18 mouse cellular contexts compared by ENCODE assay signal in the genomic region with DNA sequence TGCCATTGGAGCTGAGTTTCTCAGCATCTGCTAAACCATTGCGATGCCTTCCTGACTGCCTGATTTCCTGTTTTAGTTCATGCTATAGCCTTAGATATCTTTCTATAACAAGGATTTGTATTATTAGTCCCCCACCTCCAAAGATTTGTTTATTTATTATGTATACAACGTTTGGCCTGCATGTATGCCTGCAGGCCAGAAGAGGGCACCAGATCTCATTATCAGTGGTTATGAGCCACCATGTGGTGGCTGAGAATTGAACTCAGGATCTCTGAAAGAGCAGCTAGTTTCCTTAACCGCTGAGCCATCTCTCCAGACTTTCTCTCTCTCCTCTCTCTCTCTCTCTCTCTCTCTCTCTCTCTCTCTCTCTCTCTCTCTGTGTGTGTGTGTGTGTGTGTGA. TPM values are rescaled to one million over a fixed set of nuclear protein-coding genes. Genes with fewer than 3 reads are reported as not detected.
A peak's percentile ranks its signal among the peaks of the same experiment; 100 is the strongest.
DNase-seq lines count a peak whose midpoint lies in the region; ATAC-seq and TF ChIP-seq lines count a peak whose summit lies in the region.
"Had no signal": no experiment of that assay in that cellular context is flagged by ENCODE, and none has a peak within 500 bp of the region (broad histone marks: within the 10 kb centered on the region; RNA-seq: fewer than 3 reads in every experiment).

No protein-coding gene starts in this region.

- H3K9ac ChIP-seq in kidney, postnatal 0 days (ENCODE audit: low read depth, low read length), result no peak overlapping the region
- H3K9ac ChIP-seq in kidney, embryonic 14.5 days (ENCODE audit: low read depth, low read length), result no peak overlapping the region
- H3K9ac ChIP-seq in ES-E14 (ENCODE audit: insufficient read depth, low read depth, low read length, poor library complexity, severe bottlenecking), result no peak overlapping the region
- H3K9ac ChIP-seq: embryonic facial prominence, embryonic 15.5 days; lung, embryonic 15.5 days; midbrain, embryonic 12.5 days; neural tube, embryonic 13.5 days had no signal

- H3K27ac ChIP-seq in kidney, postnatal 0 days, result no peak overlapping the region
- H3K27ac ChIP-seq in kidney, embryonic 14.5 days (ENCODE audit: low read depth, low read length), result no peak overlapping the region
- no peak overlapping the region for H3K27ac ChIP-seq in ES-E14 (ENCODE audit: insufficient read depth, low read depth, low read length, poor library complexity, severe bottlenecking)
- H3K27ac ChIP-seq in forebrain, embryonic 10.5 days, result no peak overlapping the region
- H3K27ac ChIP-seq in heart, embryonic 10.5 days, result no peak overlapping the region
- H3K27ac ChIP-seq: embryonic facial prominence, embryonic 15.5 days; lung, embryonic 15.5 days; midbrain, embryonic 12.5 days; neural tube, embryonic 13.5 days had no signal

- no peak overlapping the region for H3K4me3 ChIP-seq in kidney, postnatal 0 days (replicated peaks; ENCODE audit: low read depth, low read length)
- no peak overlapping the region for H3K4me3 ChIP-seq in kidney, embryonic 14.5 days (ENCODE audit: low read length)
- no peak overlapping the region for H3K4me3 ChIP-seq in ES-E14 (ENCODE audit: insufficient read depth in 1 of 2, low read depth in 1 of 2, low read length in 2 of 2, poor library complexity in 1 of 2, severe bottlenecking in 1 of 2)
- H3K4me3 ChIP-seq in forebrain, embryonic 10.5 days, result no peak overlapping the region
- H3K4me3 ChIP-seq in heart, embryonic 10.5 days, result no peak overlapping the region
- H3K4me3 ChIP-seq: embryonic facial prominence, embryonic 15.5 days; lung, embryonic 15.5 days; midbrain, embryonic 12.5 days; neural tube, embryonic 13.5 days had no signal

- H3K4me1 ChIP-seq in kidney, postnatal 0 days (replicated peaks; ENCODE audit: insufficient read depth, low read length), result peaks cover under 1% of the 10 kb centered on the region; the same call in 1 of the 2 replicates
- H3K4me1 ChIP-seq in kidney, embryonic 14.5 days (ENCODE audit: control insufficient read depth, insufficient read depth, low read length), result no peaks in the 10 kb centered on the region
- H3K4me1 ChIP-seq in ES-E14 (ENCODE audit: control insufficient read depth in 2 of 2, insufficient read depth in 2 of 2, low read length in 2 of 2, poor library complexity in 1 of 2), result no peaks in the 10 kb centered on the region
- peaks cover 14% of the 10 kb centered on the region for H3K4me1 ChIP-seq in forebrain, embryonic 10.5 days
- H3K4me1 ChIP-seq in heart, embryonic 10.5 days, result 0 out of 2 replicates have a peak, but pooled peaks cover 4% of the 10 kb centered on the region
- H3K4me1 ChIP-seq: embryonic facial prominence, embryonic 15.5 days; lung, embryonic 15.5 days; midbrain, embryonic 12.5 days had no signal

- no peak for DNase-seq in kidney, postnatal 0 days (ENCODE audit: low spot score)
- DNase-seq in thymus, postnatal 14 days, result peak; percentile 10
- no peak for DNase-seq in thymus, postnatal 36 days
- no peak for DNase-seq in ES-E14 (ENCODE audit: low read depth, low spot score)
- peak; percentile 39 for DNase-seq in naive thymus-derived CD4-positive, alpha-beta T cell, adult 2 months (ENCODE audit: low read depth)
- DNase-seq in forebrain, embryonic 10.5 days (ENCODE audit: extremely low spot score, low spot score), result no peak
- no peak for DNase-seq in heart, embryonic 10.5 days (ENCODE audit: low spot score)
- DNase-seq: adrenal gland, postnatal 25 days; cerebellum, adult 18-20 months; gastrocnemius, postnatal 36 days; kidney, postnatal 4 days had no signal

- H3K4me2 ChIP-seq in kidney, postnatal 0 days (ENCODE audit: low read length), result no peak overlapping the region
- H3K4me2 ChIP-seq in kidney, embryonic 14.5 days (replicated peaks; ENCODE audit: low read depth, low read length), result no peak overlapping the region
- H3K4me2 ChIP-seq: embryonic facial prominence, embryonic 15.5 days; lung, embryonic 15.5 days; midbrain, embryonic 12.5 days; neural tube, embryonic 13.5 days had no signal

- no peaks in the 10 kb centered on the region for H3K27me3 ChIP-seq in kidney, postnatal 0 days (ENCODE audit: insufficient read depth, low read length)
- no peaks in the 10 kb centered on the region for H3K27me3 ChIP-seq in kidney, embryonic 14.5 days (ENCODE audit: control insufficient read depth, insufficient read depth, low read length)
- H3K27me3 ChIP-seq in forebrain, embryonic 10.5 days (ENCODE audit: poor library complexity, severe bottlenecking), result no peaks in the 10 kb centered on the region
- no peaks in the 10 kb centered on the region for H3K27me3 ChIP-seq in heart, embryonic 10.5 days (ENCODE audit: insufficient read depth, poor library complexity, severe bottlenecking)
- H3K27me3 ChIP-seq: embryonic facial prominence, embryonic 15.5 days; lung, embryonic 15.5 days; midbrain, embryonic 12.5 days; neural tube, embryonic 13.5 days had no signal

- 49% methylated on average over 3 of the region's 3 CpGs for WGBS in kidney, postnatal 0 days
- 40% methylated on average over 3 of the region's 3 CpGs for WGBS in kidney, embryonic 14.5 days
- WGBS in forebrain, embryonic 10.5 days, result 39% methylated on average over 3 of the region's 3 CpGs
- WGBS in heart, embryonic 10.5 days, result 39% methylated on average over 3 of the region's 3 CpGs

- TF ChIP-seq CTCF in kidney, postnatal 0 days (IDR thresholded peaks at IDR 0.05; ENCODE audit: low read depth), result peak; percentile 62

- no peaks in the 10 kb centered on the region for H3K9me3 ChIP-seq in kidney, postnatal 0 days (replicated peaks; ENCODE audit: low read length)
- no peaks in the 10 kb centered on the region for H3K9me3 ChIP-seq in kidney, embryonic 14.5 days (ENCODE audit: control insufficient read depth, low read length)
- no peaks in the 10 kb centered on the region for H3K9me3 ChIP-seq in ES-E14 (ENCODE audit: control insufficient read depth, insufficient read depth, low read depth, low read length)
- no peaks in the 10 kb centered on the region; the same call in 1 of the 2 replicates for H3K9me3 ChIP-seq in forebrain, embryonic 10.5 days
- no peaks in the 10 kb centered on the region for H3K9me3 ChIP-seq in heart, embryonic 10.5 days
- H3K9me3 ChIP-seq: embryonic facial prominence, embryonic 15.5 days; lung, embryonic 15.5 days; midbrain, embryonic 12.5 days; neural tube, embryonic 13.5 days had no signal

- in situ Hi-C loops in ES-E14 (cut with MboI; ENCODE audit: low sequenced_read_pairs in 2 of 2, unreplicated experiment in 2 of 2), result no loop called here

- no peaks in the 10 kb centered on the region for H3K36me3 ChIP-seq in kidney, postnatal 0 days (ENCODE audit: insufficient read depth, low read length)
- no peaks in the 10 kb centered on the region for H3K36me3 ChIP-seq in kidney, embryonic 14.5 days (ENCODE audit: control insufficient read depth, insufficient read depth, low read length)
- no peaks in the 10 kb centered on the region for H3K36me3 ChIP-seq in ES-E14 (ENCODE audit: control insufficient read depth, insufficient read depth, low read length, poor library complexity, severe bottlenecking)
- H3K36me3 ChIP-seq in forebrain, embryonic 10.5 days (replicated peaks), result no peaks in the 10 kb centered on the region
- no peaks in the 10 kb centered on the region for H3K36me3 ChIP-seq in heart, embryonic 10.5 days
- H3K36me3 ChIP-seq: embryonic facial prominence, embryonic 15.5 days; lung, embryonic 15.5 days; midbrain, embryonic 12.5 days; neural tube, embryonic 13.5 days had no signal

- ATAC-seq in kidney, postnatal 0 days (replicated peaks; ENCODE audit: low FRiP score, low read depth), result no peak
- no peak for ATAC-seq in kidney, embryonic 14.5 days (ENCODE audit: low FRiP score, low TSS enrichment)
- ATAC-seq: forebrain, embryonic 16.5 days; inflammation-experienced regulatory T-cells, adult 6 months had no signal

TF ChIP-seq in ES-E14, 5 proteins besides CTCF, POLR2A, EP300 and RAD21:
- TF ChIP-seq MAFK (IDR thresholded peaks at IDR 0.05; ENCODE audit: insufficient read depth, low read depth, low read length), result no peak
- TF ChIP-seq ZNF384 (IDR thresholded peaks at IDR 0.05; ENCODE audit: low read depth, low read length), result no peak
- no peak for TF ChIP-seq HCFC1 (IDR thresholded peaks at IDR 0.05; ENCODE audit: borderline replicate concordance, insufficient read depth, low read length)
- no peak for TF ChIP-seq CHD2 (IDR thresholded peaks at IDR 0.05; ENCODE audit: low read depth, low read length)
- TF ChIP-seq ZC3H11A (IDR thresholded peaks at IDR 0.05; ENCODE audit: borderline replicate concordance, low read depth, low read length), result peak; percentile 14; the same call in 1 of the 2 replicates

RNA-seq across cellular contexts. Expression of a gene that starts 44.0 kb away (rescaled TPM):
- not detected in 2 replicates for polyA plus RNA-seq in kidney, postnatal 0 days (2015; fragmentation: Nextera tagmentation; extraction: Ambion mirVana)
- not detected in 2 replicates for polyA plus RNA-seq in kidney, embryonic 14.5 days (2014; fragmentation: Nextera tagmentation; extraction: Ambion mirVana)
- total RNA-seq in ES-E14 (2012; rRNA removed), result 0.63 TPM in 1 of 2 replicates, not detected in the other
- 0.29 and 0.42 TPM in 2 replicates for polyA plus RNA-seq in forebrain, embryonic 10.5 days (2016; fragmentation: Nextera tagmentation; extraction: Ambion mirVana)
- polyA plus RNA-seq in heart, embryonic 10.5 days (2016; fragmentation: Nextera tagmentation; extraction: Ambion mirVana), result 0.24 TPM in 1 of 2 replicates, not detected in the other
- total RNA-seq: adrenal gland, postnatal 25 days; gastrocnemius, postnatal 36 days had no signal
- polyA plus RNA-seq: inflammation-experienced regulatory T-cells, adult 6 months had no signal

RNA-seq across cellular contexts. Expression of a gene that starts 45.0 kb away (rescaled TPM):
- 118 and 135 TPM in 2 replicates for polyA plus RNA-seq in kidney, postnatal 0 days (2015; fragmentation: Nextera tagmentation; extraction: Ambion mirVana)
- polyA plus RNA-seq in kidney, embryonic 14.5 days (2014; fragmentation: Nextera tagmentation; extraction: Ambion mirVana), result 106 and 120 TPM in 2 replicates
- 204 and 236 TPM in 2 replicates for total RNA-seq in ES-E14 (2012; rRNA removed)
- 160 and 167 TPM in 2 replicates for polyA plus RNA-seq in forebrain, embryonic 10.5 days (2016; fragmentation: Nextera tagmentation; extraction: Ambion mirVana)
- polyA plus RNA-seq in heart, embryonic 10.5 days (2016; fragmentation: Nextera tagmentation; extraction: Ambion mirVana), result 106 and 130 TPM in 2 replicates

RNA-seq across cellular contexts. Expression of a gene that starts 46.4 kb away (rescaled TPM):
- 1.6 and 1.7 TPM in 2 replicates for polyA plus RNA-seq in kidney, postnatal 0 days (2015; fragmentation: Nextera tagmentation; extraction: Ambion mirVana)
- 0.59 and 2.0 TPM in 2 replicates for polyA plus RNA-seq in kidney, embryonic 14.5 days (2014; fragmentation: Nextera tagmentation; extraction: Ambion mirVana)
- total RNA-seq in ES-E14 (2012; rRNA removed), result 0.27 and 0.37 TPM in 2 replicates
- 1.1 and 1.2 TPM in 2 replicates for polyA plus RNA-seq in forebrain, embryonic 10.5 days (2016; fragmentation: Nextera tagmentation; extraction: Ambion mirVana)
- 0.24 and 0.69 TPM in 2 replicates for polyA plus RNA-seq in heart, embryonic 10.5 days (2016; fragmentation: Nextera tagmentation; extraction: Ambion mirVana)

Comparison
In these comparisons a context has a peak if more than half of its experiments do, and no peak if none do; other contexts are left out.
1. DNase-seq: peak in thymus, postnatal 14 days (single experiment) and naive thymus-derived CD4-positive, alpha-beta T cell, adult 2 months (single experiment); none in kidney, postnatal 0 days (single experiment), thymus, postnatal 36 days (0 of 2), ES-E14 (single experiment), forebrain, embryonic 10.5 days (single experiment) and heart, embryonic 10.5 days (single experiment).